ENCODE assay signal across 8 mouse cellular contexts in genomic region chr12:80917764-80918163, GRCm38 (mm10). TPM values are rescaled to one million over a fixed set of nuclear protein-coding genes. Genes with fewer than 3 reads are reported as not detected.
DNase-seq lines count a peak whose midpoint lies in the region; ATAC-seq and TF ChIP-seq lines count a peak whose summit lies in the region.
"Had no signal": no experiment of that assay in that cellular context is flagged by ENCODE, and none has a peak within 500 bp of the region (broad histone marks: within the 10 kb centered on the region; RNA-seq: fewer than 3 reads in every experiment).

No protein-coding gene starts in this region.

- no peak for TF ChIP-seq EP300 in stomach, postnatal 0 days (optimal IDR thresholded peaks at IDR 0.05)

- WGBS in midbrain, embryonic 14.5 days: 60% methylated on average over 7 of the region's 7 CpGs
- WGBS in midbrain, embryonic 11.5 days: 55% methylated on average over 7 of the region's 7 CpGs
- 38% methylated on average over 7 of the region's 7 CpGs for WGBS in liver, embryonic 13.5 days (ENCODE audit: insufficient replicate concordance)
- WGBS in stomach, postnatal 0 days: 62% methylated on average over 7 of the region's 7 CpGs
- WGBS in heart, embryonic 11.5 days (ENCODE audit: insufficient replicate concordance): 57% methylated on average over 7 of the region's 7 CpGs

- H3K9ac ChIP-seq in midbrain, embryonic 14.5 days (replicated peaks; ENCODE audit: low read length): no peak overlapping the region
- no peak overlapping the region for H3K9ac ChIP-seq in midbrain, embryonic 11.5 days (ENCODE audit: low read length)
- no peak overlapping the region for H3K9ac ChIP-seq in liver, embryonic 13.5 days
- H3K9ac ChIP-seq in stomach, postnatal 0 days (ENCODE audit: low read length): no peak overlapping the region
- no peak overlapping the region for H3K9ac ChIP-seq in heart, embryonic 11.5 days (ENCODE audit: low read depth, low read length)

- no peaks in the 10 kb centered on the region for H3K9me3 ChIP-seq in midbrain, embryonic 14.5 days (ENCODE audit: control insufficient read depth, low read length)
- H3K9me3 ChIP-seq in midbrain, embryonic 11.5 days (ENCODE audit: control insufficient read depth, low read length): no peaks in the 10 kb centered on the region
- H3K9me3 ChIP-seq in liver, embryonic 13.5 days (replicated peaks): no peaks in the 10 kb centered on the region
- no peaks in the 10 kb centered on the region for H3K9me3 ChIP-seq in stomach, postnatal 0 days (ENCODE audit: control insufficient read depth, low read length)
- H3K9me3 ChIP-seq in heart, embryonic 11.5 days (replicated peaks; ENCODE audit: control insufficient read depth, low read length): no peaks in the 10 kb centered on the region

- ATAC-seq in midbrain, embryonic 14.5 days (ENCODE audit: low FRiP score, low TSS enrichment): no peak
- ATAC-seq in midbrain, embryonic 11.5 days (ENCODE audit: low FRiP score): no peak
- no peak for ATAC-seq in liver, embryonic 13.5 days (ENCODE audit: low read depth)
- no peak for ATAC-seq in stomach, postnatal 0 days (ENCODE audit: low FRiP score, low TSS enrichment)
- no peak for ATAC-seq in heart, embryonic 11.5 days (replicated peaks; ENCODE audit: insufficient number of reproducible peaks, low FRiP score, low TSS enrichment)

- peak; percentile 61 for TF ChIP-seq CTCF in stomach, postnatal 0 days (IDR thresholded peaks at IDR 0.05; ENCODE audit: low read depth)

- no peaks in the 10 kb centered on the region for H3K36me3 ChIP-seq in midbrain, embryonic 14.5 days (ENCODE audit: control insufficient read depth, insufficient read depth, low read length)
- no peaks in the 10 kb centered on the region for H3K36me3 ChIP-seq in midbrain, embryonic 11.5 days (ENCODE audit: control insufficient read depth, insufficient read depth, low read length)
- no peaks in the 10 kb centered on the region for H3K36me3 ChIP-seq in liver, embryonic 13.5 days
- no peaks in the 10 kb centered on the region for H3K36me3 ChIP-seq in stomach, postnatal 0 days (ENCODE audit: control insufficient read depth, insufficient read depth, low read length)
- H3K36me3 ChIP-seq in heart, embryonic 11.5 days (ENCODE audit: control insufficient read depth, insufficient read depth, low read length): no peaks in the 10 kb centered on the region

- H3K4me1 ChIP-seq in midbrain, embryonic 14.5 days (ENCODE audit: control insufficient read depth, insufficient read depth, low read length): no peaks in the 10 kb centered on the region
- no peaks in the 10 kb centered on the region for H3K4me1 ChIP-seq in midbrain, embryonic 11.5 days (ENCODE audit: control insufficient read depth, insufficient read depth, low read length)
- H3K4me1 ChIP-seq in liver, embryonic 13.5 days (replicated peaks): peaks cover 2% of the 10 kb centered on the region; the same call in 1 of the 2 replicates
- H3K4me1 ChIP-seq in stomach, postnatal 0 days (replicated peaks; ENCODE audit: control insufficient read depth, insufficient read depth): no peaks in the 10 kb centered on the region
- no peaks in the 10 kb centered on the region for H3K4me1 ChIP-seq in heart, embryonic 11.5 days (ENCODE audit: control insufficient read depth, insufficient read depth, low read length)

- H3K27me3 ChIP-seq in midbrain, embryonic 14.5 days (ENCODE audit: control insufficient read depth, insufficient read depth, low read length): no peaks in the 10 kb centered on the region
- no peaks in the 10 kb centered on the region for H3K27me3 ChIP-seq in midbrain, embryonic 11.5 days (ENCODE audit: control insufficient read depth, insufficient read depth, low read length)
- peaks cover 18% of the 10 kb centered on the region for H3K27me3 ChIP-seq in liver, embryonic 13.5 days
- no peaks in the 10 kb centered on the region for H3K27me3 ChIP-seq in stomach, postnatal 0 days (ENCODE audit: control insufficient read depth, insufficient read depth, low read length)
- no peaks in the 10 kb centered on the region for H3K27me3 ChIP-seq in heart, embryonic 11.5 days (ENCODE audit: control insufficient read depth, insufficient read depth, low read length)

- DNase-seq in midbrain, embryonic 14.5 days: peak; percentile 11
- DNase-seq in midbrain, embryonic 11.5 days (ENCODE audit: low spot score, missing footprints): no peak
- DNase-seq in adrenal gland, postnatal 10 days: peak; percentile 43
- peak; percentile 31 for DNase-seq in liver, embryonic 13.5 days
- peak; percentile 43 for DNase-seq in stomach, postnatal 0 days (ENCODE audit: low spot score)
- no peak for DNase-seq in left cerebral cortex, postnatal 36 days (ENCODE audit: low spot score in 2 of 2)

- no peak overlapping the region for H3K4me2 ChIP-seq in midbrain, embryonic 14.5 days (ENCODE audit: low read length)
- H3K4me2 ChIP-seq in midbrain, embryonic 11.5 days: no peak overlapping the region
- no peak overlapping the region for H3K4me2 ChIP-seq in liver, embryonic 13.5 days
- H3K4me2 ChIP-seq in stomach, postnatal 0 days (replicated peaks; ENCODE audit: low read depth): no peak overlapping the region
- no peak overlapping the region for H3K4me2 ChIP-seq in heart, embryonic 11.5 days

- intact Hi-C loops in left cerebral cortex, postnatal 36 days (cut with DNase I): no loop called here

- no peak overlapping the region for H3K27ac ChIP-seq in midbrain, embryonic 14.5 days (replicated peaks; ENCODE audit: low read depth, low read length)
- no peak overlapping the region for H3K27ac ChIP-seq in midbrain, embryonic 11.5 days (ENCODE audit: low read depth, low read length)
- H3K27ac ChIP-seq in liver, embryonic 13.5 days: no peak overlapping the region
- no peak overlapping the region for H3K27ac ChIP-seq in stomach, postnatal 0 days (replicated peaks)
- H3K27ac ChIP-seq in heart, embryonic 11.5 days (ENCODE audit: low read depth, low read length): no peak overlapping the region

- no peak overlapping the region for H3K4me3 ChIP-seq in midbrain, embryonic 14.5 days (replicated peaks; ENCODE audit: low read depth, low read length)
- no peak overlapping the region for H3K4me3 ChIP-seq in midbrain, embryonic 11.5 days (ENCODE audit: low read depth, low read length)
- no peak overlapping the region for H3K4me3 ChIP-seq in liver, embryonic 13.5 days (replicated peaks)
- H3K4me3 ChIP-seq in stomach, postnatal 0 days (ENCODE audit: low read depth, low read length): no peak overlapping the region
- no peak overlapping the region for H3K4me3 ChIP-seq in heart, embryonic 11.5 days (ENCODE audit: low read depth, low read length)

RNA-seq across cellular contexts. Expression of gene Srsf5, which starts 27.5 kb away (rescaled TPM):
- 283 and 294 TPM in 2 replicates for polyA plus RNA-seq in midbrain, embryonic 14.5 days (2014; fragmentation: Nextera tagmentation; extraction: Ambion mirVana)
- 444 and 504 TPM in 2 replicates for polyA plus RNA-seq in midbrain, embryonic 11.5 days (2014; fragmentation: Nextera tagmentation; extraction: Ambion mirVana)
- total RNA-seq in adrenal gland, postnatal 10 days (2021): 100 to 1,000 TPM; 303 to 435 TPM
- polyA plus RNA-seq in liver, embryonic 13.5 days (2015; fragmentation: Nextera tagmentation; extraction: Ambion mirVana): 313 and 375 TPM in 2 replicates
- 283 and 303 TPM in 2 replicates for polyA plus RNA-seq in stomach, postnatal 0 days (2015; fragmentation: Nextera tagmentation; extraction: Ambion mirVana)
- 100 to 1,000 TPM; 256 to 346 TPM for total RNA-seq in left cerebral cortex, postnatal 36 days (2021)
- polyA plus RNA-seq in heart, embryonic 11.5 days (2014; fragmentation: Nextera tagmentation; extraction: Ambion mirVana): 215 and 316 TPM in 2 replicates

RNA-seq across cellular contexts. Expression of gene Slc10a1, which starts 50.7 kb away (rescaled TPM):
- polyA plus RNA-seq in midbrain, embryonic 14.5 days (2014; fragmentation: Nextera tagmentation; extraction: Ambion mirVana): 0.49 and 0.50 TPM in 2 replicates
- 0.26 and 0.44 TPM in 2 replicates for polyA plus RNA-seq in midbrain, embryonic 11.5 days (2014; fragmentation: Nextera tagmentation; extraction: Ambion mirVana)
- 10 to 100 TPM; 24.7 to 77.6 TPM for total RNA-seq in adrenal gland, postnatal 10 days (2021)
- 0.74 and 0.95 TPM in 2 replicates for polyA plus RNA-seq in liver, embryonic 13.5 days (2015; fragmentation: Nextera tagmentation; extraction: Ambion mirVana)
- 0.58 and 1.1 TPM in 2 replicates for polyA plus RNA-seq in stomach, postnatal 0 days (2015; fragmentation: Nextera tagmentation; extraction: Ambion mirVana)
- total RNA-seq in left cerebral cortex, postnatal 36 days (2021): not detected
- polyA plus RNA-seq in heart, embryonic 11.5 days (2014; fragmentation: Nextera tagmentation; extraction: Ambion mirVana): 0.18 and 0.87 TPM in 2 replicates
- total RNA-seq: heart, adult 18-20 months had no signal

Comparison
In these comparisons a context has a peak if more than half of its experiments do, and no peak if none do; other contexts are left out.
1. DNase-seq: peak in midbrain, embryonic 14.5 days (single experiment), adrenal gland, postnatal 10 days (single experiment), liver, embryonic 13.5 days (single experiment) and stomach, postnatal 0 days (single experiment); none in midbrain, embryonic 11.5 days (single experiment) and left cerebral cortex, postnatal 36 days (0 of 2).